Mouse (Mus musculus) heart, embryonic 11.5 days (tissue): ENCODE measurements around the gene Susd1. TPM values are rescaled to one million over a fixed set of nuclear protein-coding genes. Genes with fewer than 3 reads are reported as not detected.
A peak's percentile ranks its signal among the peaks of the same experiment; 100 is the strongest.

Experiments
- ATAC-seq: fragments of 200-750 bp; cut with Nextera tagmentation; replicated peaks from 2 replicates; pipeline ENCODE4 v1.8.0; 2017; ENCODE audit warnings: moderate library complexity; ENCODE audit not compliant: insufficient number of reproducible peaks, low FRiP score, low TSS enrichment
- H3K27ac ChIP-seq: fragments of 300-500 bp; sonication (generic); 2 replicates; pipeline ENCODE4 v1.5.1; 2014; ENCODE audit warnings: mild to moderate bottlenecking, low read depth, low read length
- H3K27me3 ChIP-seq: fragments of 300-500 bp; sonication (generic); 2 replicates; pipeline ENCODE4 v1.6.1; 2014; ENCODE audit warnings: mild to moderate bottlenecking, low read length, mixed read lengths; ENCODE audit not compliant: control insufficient read depth, insufficient read depth
- H3K36me3 ChIP-seq: fragments of 300-500 bp; sonication (generic); 2 replicates; pipeline ENCODE4 v1.6.1; 2014; ENCODE audit warnings: mild to moderate bottlenecking, low read length, moderate library complexity, mixed read lengths; ENCODE audit not compliant: control insufficient read depth, insufficient read depth
- H3K4me1 ChIP-seq: fragments of 300-500 bp; sonication (generic); 2 replicates; pipeline ENCODE4 v1.6.1; 2014; ENCODE audit warnings: low read length; ENCODE audit not compliant: control insufficient read depth, insufficient read depth
- H3K4me2 ChIP-seq: fragments of 300-500 bp; sonication (generic); 2 replicates; pipeline ENCODE4 v1.6.1; 2014; ENCODE audit warnings: mild to moderate bottlenecking, moderate library complexity
- H3K4me3 ChIP-seq: fragments of 300-500 bp; sonication (generic); 2 replicates; pipeline ENCODE4 v1.5.1; 2014; ENCODE audit warnings: low read depth, low read length
- H3K9ac ChIP-seq: fragments of 300-500 bp; sonication (generic); 2 replicates; pipeline ENCODE4 v1.6.1; 2014; ENCODE audit warnings: mild to moderate bottlenecking, low read depth, low read length, moderate library complexity
- H3K9me3 ChIP-seq: fragments of 300-500 bp; sonication (generic); replicated peaks from 2 replicates; pipeline ENCODE4 v1.6.1; 2016; ENCODE audit warnings: low read length; ENCODE audit not compliant: control insufficient read depth
- WGBS: fragments of 180-500 bp; shearing (Covaris S2); extraction: QIAGEN DNeasy Blood & Tissue Kit; methylation state at CpG from one replicate; pipeline ENCODE4 v1.1.7; 2014; ENCODE audit not compliant: insufficient replicate concordance; 5-methylcytosine and 5-hydroxymethylcytosine counted together
- polyA plus RNA-seq: library from polyadenylated mRNA; unstranded; fragments of >200 nt; fragmentation: Nextera tagmentation; extraction: Ambion mirVana; gene quantifications from 2 replicates; pipeline ENCODE4 v1.2.1, GENCODE M21; 2014

Susd1 gene
- polyA plus RNA-seq, 1 experiment from 2014 or later, result 5.4 TPM

- ATAC-seq, result no peak
- no peak overlapping the region for H3K9ac ChIP-seq
- no peaks in the 10 kb centered on the region for H3K36me3 ChIP-seq
- H3K4me3 ChIP-seq, result no peak overlapping the region
- no peak overlapping the region for H3K27ac ChIP-seq
- H3K9me3 ChIP-seq, result no peaks in the 10 kb centered on the region
- 85% methylated on average over 9 of the region's 9 CpGs for WGBS
- no peaks in the 10 kb centered on the region for H3K27me3 ChIP-seq
- H3K4me1 ChIP-seq, result peaks cover 10% of the 10 kb centered on the region
- H3K4me2 ChIP-seq, result no peak overlapping the region
These were observed 127.8 kb downstream of the Susd1 start for GRCm38 (mm10) chr4:59310590-59310989.

- 81% methylated on average over 10 of the region's 10 CpGs for WGBS
- Histone ChIP-seq H3K9me3 (no peaks in the 10 kb centered on the region), H3K36me3 (no peaks in the 10 kb centered on the region), H3K27ac (no peak overlapping the region), H3K4me3 (no peak overlapping the region), H3K4me2 (no peak overlapping the region), H3K9ac (no peak overlapping the region), H3K27me3 (no peaks in the 10 kb centered on the region), H3K4me1 (no peaks in the 10 kb centered on the region)
- ATAC-seq, result no peak
These were observed 130.4 kb downstream of the Susd1 start for GRCm38 (mm10) chr4:59307841-59308589.

DNA sequence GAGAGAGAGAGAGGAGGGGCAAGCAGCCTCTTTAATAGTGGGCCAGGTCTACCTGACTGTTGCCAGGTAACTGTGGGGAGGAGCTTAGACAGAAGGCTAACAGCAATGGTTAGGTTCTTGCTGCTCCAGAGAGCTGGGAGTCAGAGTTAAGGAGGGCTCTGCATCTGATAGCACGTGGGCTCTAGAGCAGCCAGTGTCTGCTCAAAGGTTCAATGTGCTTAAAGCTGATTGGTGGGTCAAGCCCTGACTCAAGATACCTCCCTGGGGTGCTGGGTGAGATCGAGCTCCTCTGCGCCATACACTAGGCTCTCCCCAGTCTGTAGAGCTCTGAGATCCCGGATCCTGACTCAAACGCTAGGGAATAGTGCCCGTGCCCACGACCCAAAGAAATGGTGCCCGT, 136.0 kb downstream of the Susd1 start:
- ATAC-seq, result no peak
- no peak overlapping the region for H3K27ac ChIP-seq
- no peaks in the 10 kb centered on the region for H3K9me3 ChIP-seq
- H3K4me3 ChIP-seq, result no peak overlapping the region
- no peaks in the 10 kb centered on the region for H3K4me1 ChIP-seq
- no peaks in the 10 kb centered on the region for H3K27me3 ChIP-seq
- no peaks in the 10 kb centered on the region for H3K36me3 ChIP-seq
- no peak overlapping the region for H3K4me2 ChIP-seq
- WGBS, result 81% methylated on average over 8 of the region's 8 CpGs
- H3K9ac ChIP-seq, result no peak overlapping the region

DNA sequence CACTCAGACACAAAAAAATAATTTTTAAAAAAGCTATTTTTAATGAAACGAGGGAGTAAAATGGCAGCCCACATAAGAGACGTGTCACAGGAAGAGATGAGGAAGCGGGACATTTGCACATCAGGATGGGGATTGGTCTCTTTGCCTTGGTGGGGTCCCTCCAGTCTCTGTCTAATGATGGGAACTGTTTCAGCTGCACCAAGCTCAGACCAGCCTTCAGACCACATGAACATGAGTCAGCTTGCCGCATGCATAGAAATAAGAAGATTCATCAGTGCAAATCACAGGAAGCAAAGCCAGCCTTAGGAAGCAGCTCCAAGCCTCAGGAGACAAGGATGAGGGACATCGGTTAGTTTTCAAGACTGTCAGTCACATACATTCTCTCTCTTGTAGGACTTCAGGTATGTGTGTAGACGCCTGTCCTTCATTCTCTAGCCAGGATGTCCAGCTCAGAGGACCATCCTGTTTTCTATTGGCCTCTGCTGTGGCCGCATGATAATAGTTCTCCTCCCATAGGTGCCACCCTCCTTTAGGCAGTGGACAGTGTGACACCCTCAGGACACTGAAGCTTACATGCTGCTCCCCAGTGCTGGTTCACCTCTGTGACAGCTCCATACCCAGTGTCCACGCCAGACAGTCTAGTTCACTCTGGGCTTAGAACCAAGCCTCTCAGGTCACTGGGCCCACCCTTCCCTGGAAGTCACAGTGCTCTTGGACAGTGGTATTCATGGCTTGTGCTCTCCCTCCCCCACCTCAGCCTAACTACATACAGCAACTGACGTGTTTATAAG, 137.2 kb downstream of the Susd1 start:
- WGBS, result 88% methylated on average over 9 of the region's 9 CpGs
- H3K27ac ChIP-seq, result no peak overlapping the region

DNA sequence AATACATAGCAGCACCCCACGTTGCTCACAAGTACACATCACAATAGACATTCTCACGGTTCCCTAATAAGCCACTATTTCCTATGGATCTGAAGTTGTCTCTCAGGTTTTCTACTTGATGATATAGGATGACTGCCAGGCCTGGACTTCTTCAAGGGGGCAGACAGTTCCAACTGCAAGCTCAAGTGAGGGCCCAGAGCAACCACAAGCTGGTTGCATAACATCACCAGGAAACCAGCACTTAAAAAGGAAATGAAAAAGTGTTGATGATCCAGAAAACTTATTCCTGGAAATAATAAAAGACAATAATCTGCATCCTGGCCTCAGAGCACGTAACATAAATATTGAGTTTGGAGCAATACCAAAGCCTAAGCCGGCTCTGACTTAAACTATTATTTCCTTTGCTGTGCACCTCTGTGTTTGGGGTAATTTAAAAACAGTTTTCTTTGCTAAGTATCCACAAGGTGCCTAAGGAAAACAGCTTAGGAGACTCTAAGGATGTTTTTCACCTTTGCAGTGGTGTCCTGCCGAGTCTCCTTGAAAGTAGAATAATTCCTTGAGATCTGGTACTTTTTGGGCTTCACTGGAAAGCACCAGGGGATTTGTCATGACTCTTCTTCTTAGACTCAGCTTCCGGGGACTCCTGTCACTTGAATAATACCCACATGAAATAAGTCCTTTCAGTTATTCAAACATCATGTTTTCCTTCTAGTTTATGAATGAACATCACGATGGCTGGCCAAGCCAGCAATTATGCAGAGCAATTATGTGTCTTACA, 139.5 kb downstream of the Susd1 start:
- no peak for ATAC-seq

More for the DNA sequence above, 137.2 kb downstream of the Susd1 start:
- no peaks in the 10 kb centered on the region for H3K27me3 ChIP-seq
- H3K9ac ChIP-seq, result no peak overlapping the region
- H3K4me2 ChIP-seq, result no peak overlapping the region
- ATAC-seq, result no peak
- no peaks in the 10 kb centered on the region for H3K36me3 ChIP-seq
- no peak overlapping the region for H3K4me3 ChIP-seq
- H3K4me1 ChIP-seq, result no peaks in the 10 kb centered on the region
- H3K9me3 ChIP-seq, result no peaks in the 10 kb centered on the region

DNA sequence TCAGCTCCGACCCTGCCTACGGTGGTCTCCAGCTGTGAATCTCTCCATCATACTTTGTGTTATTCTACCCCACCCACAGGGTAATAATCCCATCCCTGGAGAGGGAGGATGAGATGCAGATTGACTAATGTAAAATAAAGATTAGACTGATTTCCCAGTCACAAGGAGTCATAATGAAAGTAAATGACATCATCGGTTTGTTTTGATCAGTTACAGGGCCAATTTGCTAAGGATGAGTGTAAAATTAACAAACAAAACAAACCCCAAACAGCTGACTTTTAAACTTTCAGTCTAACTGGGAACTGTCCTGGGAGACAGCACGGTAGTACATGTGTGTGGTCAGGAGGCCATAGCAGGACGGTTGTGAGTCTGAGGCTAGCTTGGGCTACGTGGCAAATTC, 143.3 kb downstream of the Susd1 start:
- Histone ChIP-seq H3K36me3 (no peaks in the 10 kb centered on the region), H3K4me3 (no peak overlapping the region), H3K27ac (no peak overlapping the region), H3K9me3 (no peaks in the 10 kb centered on the region), H3K4me2 (no peak overlapping the region), H3K27me3 (no peaks in the 10 kb centered on the region), H3K9ac (no peak overlapping the region), H3K4me1 (no peaks in the 10 kb centered on the region)
- no peak for ATAC-seq
- WGBS, result 86% methylated on average over 6 of the region's 6 CpGs

More for the DNA sequence above, 139.5 kb downstream of the Susd1 start:
- H3K27ac ChIP-seq, result no peak overlapping the region
- no peak overlapping the region for H3K9ac ChIP-seq
- WGBS, result 73% methylated on average over 7 of the region's 7 CpGs
- H3K4me1 ChIP-seq, result no peaks in the 10 kb centered on the region
- no peak overlapping the region for H3K4me3 ChIP-seq
- H3K36me3 ChIP-seq, result no peaks in the 10 kb centered on the region
- no peaks in the 10 kb centered on the region for H3K9me3 ChIP-seq
- no peak overlapping the region for H3K4me2 ChIP-seq
- H3K27me3 ChIP-seq, result no peaks in the 10 kb centered on the region

DNA sequence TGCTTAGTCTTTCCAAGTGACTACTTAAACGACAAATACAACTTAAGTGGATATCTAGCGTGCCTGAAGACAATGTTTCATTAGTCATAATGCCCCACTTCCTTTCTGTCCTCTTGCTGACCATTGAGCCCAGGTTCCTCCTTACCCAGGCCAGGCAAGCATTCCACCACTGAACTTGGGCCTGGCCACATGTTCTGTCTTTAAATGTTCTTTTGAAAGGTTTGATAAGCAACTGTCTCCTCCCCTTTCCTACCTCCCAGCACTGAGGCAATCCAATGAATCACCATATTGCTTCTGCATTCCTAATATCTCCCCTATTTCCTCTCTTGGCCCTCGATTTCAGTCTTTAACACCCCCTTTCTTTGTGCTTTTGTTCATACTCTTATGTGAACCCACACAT, 143.8 kb downstream of the Susd1 start:
- ATAC-seq, result no peak
- H3K4me1 ChIP-seq, result no peaks in the 10 kb centered on the region
- WGBS, result 79% methylated on average over 3 of the region's 3 CpGs

GRCm38 (mm10) chr4:59291914-59292718, 146.3 kb downstream of the Susd1 start:
- 58% methylated on average over 13 of the region's 13 CpGs for WGBS
- Histone ChIP-seq H3K36me3 (no peaks in the 10 kb centered on the region), H3K4me1 (no peaks in the 10 kb centered on the region), H3K9me3 (no peaks in the 10 kb centered on the region), H3K27me3 (no peaks in the 10 kb centered on the region), H3K4me3 (no peak overlapping the region), H3K27ac (no peak overlapping the region; the same call in 1 of the 2 replicates), H3K4me2 (0 out of 2 replicates have a peak overlapping the region, but pooled peaks have one; percentile 6), H3K9ac (no peak overlapping the region)
- no peak; the same call in 1 of the 2 replicates for ATAC-seq

More for the DNA sequence above, 143.8 kb downstream of the Susd1 start:
- Histone ChIP-seq H3K9me3 (no peaks in the 10 kb centered on the region), H3K9ac (no peak overlapping the region), H3K4me2 (no peak overlapping the region), H3K27me3 (no peaks in the 10 kb centered on the region), H3K4me3 (no peak overlapping the region), H3K36me3 (no peaks in the 10 kb centered on the region), H3K27ac (no peak overlapping the region)
